Mouse (Mus musculus) sigmoid colon, adult 10 weeks (tissue): ENCODE data around the gene Btbd35f23. TPM values are rescaled to one million over a fixed set of nuclear protein-coding genes. Genes with fewer than 3 reads are reported as not detected.

Experiments
- polyA plus RNA-seq: library from polyadenylated mRNA; stranded (reverse); fragments of 350-450 nt; fragmentation: Illumina TruSeq; extraction: RNeasy Lipid Tissue Mini Kit (QIAGEN cat#74804); gene quantifications from one replicate; pipeline ENCODE4 v1.2.3, GENCODE M21; 2014; ENCODE audit warnings: low read depth, low replicate concordance

Gene Btbd35f23
- not detected for polyA plus RNA-seq

DNA sequence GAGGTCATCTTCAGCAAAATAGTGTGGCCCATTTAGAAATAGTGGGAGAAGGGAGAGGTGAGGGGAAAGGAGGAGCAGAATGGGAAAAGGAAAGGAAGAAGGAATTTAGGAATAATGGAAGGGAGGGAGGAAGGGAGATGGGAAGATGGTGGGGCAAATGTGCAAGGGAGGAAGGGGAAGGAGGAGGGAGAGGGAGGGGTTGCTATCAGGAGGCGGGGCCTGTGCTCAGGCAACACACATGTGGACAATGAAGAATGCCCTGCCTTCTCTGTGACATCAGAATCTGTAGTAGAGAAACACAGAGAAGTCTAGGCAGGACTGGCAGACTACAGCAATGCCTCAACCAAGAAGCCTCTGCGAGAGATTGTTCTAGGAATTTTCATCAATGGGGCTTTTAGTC, at the start of gene Btbd35f23:
Gene Btbd35f23, plus strand, starts transcription at position 301 of the 400 bp plus-strand sequence.

Other genes starting within 250 kb of the Btbd35f23 start
- not detected for gene Btbd35f24, start 119.0 kb downstream of the Btbd35f23 start, polyA plus RNA-seq